Mouse (Mus musculus): ENCODE results near the gene Fat2. TPM values are rescaled to one million over a fixed set of nuclear protein-coding genes. Genes with fewer than 3 reads are reported as not detected.

The Fat2 gene
- polyA plus RNA-seq, 1 experiment from 2014 or later = not detected

DNA sequence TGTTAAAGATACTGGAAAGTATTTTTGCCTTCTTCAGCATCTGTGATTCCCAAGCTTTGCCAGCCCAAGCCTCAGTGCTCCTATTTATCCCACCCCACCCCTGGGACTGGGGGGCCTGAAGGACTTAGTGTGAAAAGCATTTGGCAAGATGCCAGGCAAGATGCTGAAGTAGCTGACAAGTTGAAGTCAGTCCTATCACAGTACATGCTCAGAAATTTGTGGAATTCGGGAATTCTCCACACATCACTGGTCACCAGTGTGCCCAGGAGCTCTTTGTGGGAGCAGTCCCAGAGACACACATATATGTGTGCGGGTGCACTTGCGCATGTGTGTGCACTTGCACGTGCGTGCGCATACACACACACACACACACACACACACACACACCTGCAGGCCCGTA, 10.2 kb downstream of the Fat2 start:
- Histone ChIP-seq H3K9me3 (ENCODE audit: control insufficient read depth) (no peaks in the 10 kb centered on the region), H3K4me1 (replicated peaks; ENCODE audit: control insufficient read depth, insufficient read depth, low read length) (no peaks in the 10 kb centered on the region), H3K27me3 (replicated peaks; ENCODE audit: control insufficient read depth, insufficient read depth, low read length) (no peaks in the 10 kb centered on the region), H3K36me3 (ENCODE audit: control insufficient read depth, insufficient read depth) (no peaks in the 10 kb centered on the region), H3K4me3 (ENCODE audit: low read depth, low read length) (no peak overlapping the region), H3K9ac (ENCODE audit: low read depth, low read length) (no peak overlapping the region), H3K4me2 (replicated peaks; ENCODE audit: low read depth) (no peak overlapping the region), H3K27ac (ENCODE audit: low read depth, low read length) (no peak overlapping the region)
- WGBS = 88% methylated on average over 7 of the region's 7 CpGs
- no peak for ATAC-seq
- TF ChIP-seq CTCF (IDR thresholded peaks at IDR 0.05; ENCODE audit: low read depth) = no peak

DNA sequence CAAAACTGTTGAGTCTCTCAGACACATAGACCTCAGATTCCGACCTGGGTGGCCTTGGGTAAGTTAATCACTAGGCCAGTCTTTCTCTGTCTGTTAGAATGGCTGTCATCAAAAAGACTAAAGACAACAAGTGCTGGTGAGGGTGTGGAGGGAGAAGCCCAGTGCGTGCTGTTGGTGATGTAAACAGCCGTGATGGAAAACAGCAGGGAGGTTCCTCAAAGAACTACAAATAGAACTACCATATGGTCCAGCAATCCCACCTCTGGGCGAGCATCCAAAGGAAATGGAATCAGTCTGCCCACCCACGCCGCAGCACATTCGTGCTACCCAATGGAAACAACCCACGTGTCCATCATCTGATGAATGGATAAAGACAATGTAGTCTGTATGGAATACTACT, 12.5 kb downstream of the Fat2 start:
- no peak overlapping the region for H3K4me2 ChIP-seq (replicated peaks; ENCODE audit: low read depth)
- H3K27ac ChIP-seq (ENCODE audit: low read depth, low read length) = no peak overlapping the region
- no peaks in the 10 kb centered on the region for H3K27me3 ChIP-seq (replicated peaks; ENCODE audit: control insufficient read depth, insufficient read depth, low read length)
- H3K36me3 ChIP-seq (ENCODE audit: control insufficient read depth, insufficient read depth) = no peaks in the 10 kb centered on the region
- no peaks in the 10 kb centered on the region for H3K9me3 ChIP-seq (ENCODE audit: control insufficient read depth)
- ATAC-seq = no peak
- TF ChIP-seq CTCF (IDR thresholded peaks at IDR 0.05; ENCODE audit: low read depth) = no peak
- H3K9ac ChIP-seq (ENCODE audit: low read depth, low read length) = no peak overlapping the region
- H3K4me3 ChIP-seq (ENCODE audit: low read depth, low read length) = no peak overlapping the region
- WGBS = 78% methylated on average over 8 of the region's 8 CpGs
- H3K4me1 ChIP-seq (replicated peaks; ENCODE audit: control insufficient read depth, insufficient read depth, low read length) = no peaks in the 10 kb centered on the region

DNA sequence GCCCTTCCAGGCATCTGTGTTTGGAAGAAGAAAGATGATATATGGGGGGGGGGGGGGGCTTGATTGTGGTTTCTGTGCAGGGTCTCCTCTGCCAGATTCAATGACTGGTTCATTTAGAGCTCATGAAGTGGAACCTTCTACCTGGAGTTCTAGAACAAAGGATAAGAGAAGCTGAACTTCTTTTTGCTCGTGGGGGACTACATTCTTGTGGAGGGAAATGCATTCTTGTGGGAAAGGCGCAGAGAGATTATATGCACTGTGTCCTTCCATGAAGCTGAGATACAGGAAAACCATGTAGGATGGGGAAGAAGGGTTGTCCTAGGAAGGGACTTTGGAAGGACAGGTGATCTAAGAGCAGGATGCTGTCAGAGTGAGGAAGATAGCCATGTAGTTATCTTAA, 15.4 kb downstream of the Fat2 start:
- no peak overlapping the region for H3K4me2 ChIP-seq (replicated peaks; ENCODE audit: low read depth)
- no peaks in the 10 kb centered on the region for H3K9me3 ChIP-seq (ENCODE audit: control insufficient read depth)
- no peak for TF ChIP-seq CTCF (IDR thresholded peaks at IDR 0.05; ENCODE audit: low read depth)
- H3K9ac ChIP-seq (ENCODE audit: low read depth, low read length) = no peak overlapping the region
- H3K36me3 ChIP-seq (ENCODE audit: control insufficient read depth, insufficient read depth) = no peaks in the 10 kb centered on the region
- no peak overlapping the region for H3K27ac ChIP-seq (ENCODE audit: low read depth, low read length)
- WGBS = 78% methylated on average over 2 of the region's 2 CpGs
- no peak for ATAC-seq
- H3K4me3 ChIP-seq (ENCODE audit: low read depth, low read length) = no peak overlapping the region
- no peaks in the 10 kb centered on the region for H3K27me3 ChIP-seq (replicated peaks; ENCODE audit: control insufficient read depth, insufficient read depth, low read length)
- no peaks in the 10 kb centered on the region for H3K4me1 ChIP-seq (replicated peaks; ENCODE audit: control insufficient read depth, insufficient read depth, low read length)

DNA sequence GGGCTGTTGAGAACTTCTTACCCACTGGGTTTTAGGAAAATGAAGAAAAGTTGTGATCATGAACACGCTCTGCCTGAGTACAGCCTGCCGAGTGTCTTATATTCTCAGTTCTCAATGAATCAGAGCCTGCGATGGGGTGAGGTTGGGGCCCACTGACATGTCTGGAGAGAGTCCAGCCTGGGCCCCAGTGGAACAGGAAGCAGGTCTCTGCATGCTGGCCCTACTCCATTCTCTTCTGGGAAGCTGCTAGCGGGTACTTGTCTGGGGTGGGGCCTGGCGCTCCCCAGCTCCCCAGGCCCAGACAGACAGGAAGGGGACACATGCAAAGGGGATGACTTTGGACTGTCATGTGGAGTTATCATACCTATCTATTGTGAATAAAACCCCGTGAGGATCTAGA, 20.4 kb downstream of the Fat2 start:
- Histone ChIP-seq H3K9me3 (ENCODE audit: control insufficient read depth) (no peaks in the 10 kb centered on the region), H3K27ac (ENCODE audit: low read depth, low read length) (no peak overlapping the region), H3K4me3 (ENCODE audit: low read depth, low read length) (no peak overlapping the region), H3K9ac (ENCODE audit: low read depth, low read length) (no peak overlapping the region), H3K4me1 (replicated peaks; ENCODE audit: control insufficient read depth, insufficient read depth, low read length) (no peaks in the 10 kb centered on the region), H3K27me3 (replicated peaks; ENCODE audit: control insufficient read depth, insufficient read depth, low read length) (no peaks in the 10 kb centered on the region), H3K36me3 (ENCODE audit: control insufficient read depth, insufficient read depth) (no peaks in the 10 kb centered on the region), H3K4me2 (replicated peaks; ENCODE audit: low read depth) (no peak overlapping the region)
- TF ChIP-seq CTCF (IDR thresholded peaks at IDR 0.05; ENCODE audit: low read depth) = no peak
- no peak for ATAC-seq
- WGBS = 63% methylated on average over 6 of the region's 6 CpGs

DNA sequence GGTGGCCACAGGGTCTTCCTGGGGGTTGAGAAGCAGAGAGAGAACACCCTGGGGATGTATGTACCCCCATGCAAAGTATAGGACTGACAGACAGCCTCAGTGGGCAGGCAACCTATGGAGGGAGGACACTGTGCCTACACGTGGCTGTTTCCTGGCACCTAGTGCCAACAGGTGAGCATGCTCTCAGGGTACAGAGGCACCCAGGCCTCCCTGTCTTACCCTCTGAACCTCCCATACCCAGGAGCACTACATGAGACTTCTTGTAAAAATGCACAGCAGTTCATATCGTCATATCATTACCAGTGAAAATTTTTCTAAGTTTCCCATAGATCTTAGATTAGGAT, 21.7 kb downstream of the Fat2 start:
- Histone ChIP-seq H3K27me3 (replicated peaks; ENCODE audit: control insufficient read depth, insufficient read depth, low read length) (no peaks in the 10 kb centered on the region), H3K4me2 (replicated peaks; ENCODE audit: low read depth) (no peak overlapping the region), H3K4me3 (ENCODE audit: low read depth, low read length) (no peak overlapping the region), H3K9ac (ENCODE audit: low read depth, low read length) (no peak overlapping the region), H3K36me3 (ENCODE audit: control insufficient read depth, insufficient read depth) (no peaks in the 10 kb centered on the region), H3K9me3 (ENCODE audit: control insufficient read depth) (no peaks in the 10 kb centered on the region), H3K27ac (ENCODE audit: low read depth, low read length) (no peak overlapping the region), H3K4me1 (replicated peaks; ENCODE audit: control insufficient read depth, insufficient read depth, low read length) (no peaks in the 10 kb centered on the region)
- 50% methylated on average over 2 of the region's 2 CpGs for WGBS
- no peak for ATAC-seq
- no peak for TF ChIP-seq CTCF (IDR thresholded peaks at IDR 0.05; ENCODE audit: low read depth)

DNA sequence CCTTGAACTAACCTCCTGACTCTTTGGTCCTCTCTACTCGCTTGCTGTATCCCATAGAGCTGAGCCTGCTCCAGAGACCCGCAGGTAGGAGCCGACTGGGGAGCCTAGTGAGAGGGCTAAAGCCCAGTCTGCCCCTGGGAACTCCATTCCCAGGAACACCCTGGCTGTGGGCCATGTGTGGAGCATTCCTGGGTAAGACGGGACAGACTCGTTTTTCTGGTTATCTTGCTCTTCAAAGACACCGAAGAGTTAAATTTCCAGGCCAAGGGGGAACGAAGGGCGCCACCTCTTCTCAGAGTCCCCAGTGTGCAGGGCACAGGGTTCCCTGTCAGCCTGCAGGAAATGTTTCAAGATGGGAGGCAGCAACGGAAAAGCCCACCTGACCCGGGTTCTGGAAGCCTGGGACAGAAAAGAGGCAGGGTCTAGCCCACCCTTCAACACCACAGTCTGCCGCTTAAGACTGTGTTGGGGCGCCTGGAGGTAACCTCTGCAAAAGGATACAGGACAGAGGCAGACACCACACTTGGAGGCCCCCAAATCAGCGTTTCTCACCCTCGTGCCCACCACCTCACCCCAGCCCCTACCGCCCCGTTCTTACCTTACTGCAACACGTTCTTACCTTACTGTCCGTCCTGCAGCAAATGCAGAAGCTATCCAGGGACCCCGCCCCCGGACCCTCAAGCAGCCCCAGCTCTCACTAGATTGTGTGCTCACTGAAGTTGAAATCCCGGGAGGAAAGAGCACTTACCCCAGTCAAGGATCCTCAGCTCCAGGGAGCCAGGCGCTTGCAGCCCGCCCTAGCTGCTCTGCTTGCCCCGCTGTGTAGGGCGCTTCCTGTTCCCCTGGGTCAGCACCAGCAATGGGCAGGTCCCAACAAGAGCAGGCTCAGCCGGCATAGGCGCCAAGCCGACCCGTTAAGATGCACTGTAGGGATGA, 22.3 kb downstream of the Fat2 start:
- WGBS = 20% methylated on average over 29 of the region's 29 CpGs
- H3K27ac ChIP-seq (ENCODE audit: low read depth, low read length) = no peak overlapping the region
- no peaks in the 10 kb centered on the region for H3K4me1 ChIP-seq (replicated peaks; ENCODE audit: control insufficient read depth, insufficient read depth, low read length)
- no peaks in the 10 kb centered on the region for H3K27me3 ChIP-seq (replicated peaks; ENCODE audit: control insufficient read depth, insufficient read depth, low read length)
- no peak overlapping the region for H3K4me3 ChIP-seq (ENCODE audit: low read depth, low read length)
- no peaks in the 10 kb centered on the region for H3K9me3 ChIP-seq (ENCODE audit: control insufficient read depth)
- H3K36me3 ChIP-seq (ENCODE audit: control insufficient read depth, insufficient read depth) = no peaks in the 10 kb centered on the region
- no peak overlapping the region for H3K9ac ChIP-seq (ENCODE audit: low read depth, low read length)
- TF ChIP-seq CTCF (IDR thresholded peaks at IDR 0.05; ENCODE audit: low read depth) = no peak
- no peak for ATAC-seq
- 0 out of 2 replicates have a peak overlapping the region, but pooled peaks have one; percentile 6 for H3K4me2 ChIP-seq (replicated peaks; ENCODE audit: low read depth)
